Comparison of ENCODE assay signal across 23 mouse cellular contexts in the genomic region with DNA sequence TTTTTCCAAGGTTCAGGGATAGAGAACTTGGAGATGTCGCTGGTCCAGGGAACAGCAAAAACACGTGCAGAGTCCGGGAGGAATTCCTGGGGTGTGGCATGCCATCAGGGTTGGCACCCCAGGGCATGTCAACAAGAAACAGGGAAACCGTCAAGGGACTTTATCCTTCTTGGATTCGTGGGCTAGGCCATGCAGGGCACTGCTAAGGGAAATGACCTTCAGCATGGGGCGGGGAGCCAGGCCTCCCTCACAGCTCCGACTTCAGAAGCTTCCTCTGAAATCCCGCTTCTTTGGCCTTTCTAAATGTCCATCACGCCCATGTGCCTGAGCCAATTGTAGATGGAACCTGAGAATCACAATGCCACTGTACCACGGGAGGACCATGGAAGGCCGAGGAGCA.
A peak's percentile ranks its signal among the peaks of the same experiment; 100 is the strongest.
DNase-seq lines count a peak whose midpoint lies in the region; ATAC-seq and TF ChIP-seq lines count a peak whose summit lies in the region.
"Had no signal": no experiment of that assay in that cellular context is flagged by ENCODE, and none has a peak within 500 bp of the region (broad histone marks: within the 10 kb centered on the region; RNA-seq: fewer than 3 reads in every experiment).

No protein-coding gene starts in this region.

- H3K27me3 ChIP-seq in midbrain, embryonic 11.5 days (ENCODE audit: control insufficient read depth, insufficient read depth, low read length): no peaks in the 10 kb centered on the region
- no peaks in the 10 kb centered on the region; the same call in 1 of the 2 replicates for H3K27me3 ChIP-seq in midbrain, embryonic 10.5 days (ENCODE audit: low read depth, poor library complexity, severe bottlenecking)
- no peaks in the 10 kb centered on the region for H3K27me3 ChIP-seq in intestine, postnatal 0 days (replicated peaks; ENCODE audit: control insufficient read depth, insufficient read depth, low read length)
- H3K27me3 ChIP-seq in testis, adult 2 months (ENCODE audit: control insufficient read depth, insufficient read depth, low read length): no peaks in the 10 kb centered on the region
- H3K27me3 ChIP-seq: embryonic facial prominence, embryonic 12.5 days; embryonic facial prominence, embryonic 15.5 days; heart, embryonic 12.5 days; heart, embryonic 15.5 days had no signal

- peak; percentile 77 for DNase-seq in midbrain, embryonic 11.5 days (ENCODE audit: low spot score, missing footprints)
- no peak for DNase-seq in midbrain, embryonic 10.5 days (ENCODE audit: low spot score)
- DNase-seq in right cerebral cortex, postnatal 10 days (ENCODE audit: low spot score in 2 of 2): no peak
- no peak for DNase-seq in urinary bladder, postnatal 14 days (ENCODE audit: low spot score)
- DNase-seq: adrenal gland, postnatal 14 days; cerebellum, adult 11 months; cerebellum, postnatal 25 days; forebrain, postnatal 0 days; gastrocnemius, postnatal 25 days; heart, postnatal 10 days; heart, postnatal 36 days had no signal

- 85% methylated on average over 11 of the region's 11 CpGs for WGBS in midbrain, embryonic 11.5 days
- 90% methylated on average over 11 of the region's 11 CpGs for WGBS in midbrain, embryonic 10.5 days
- WGBS in intestine, postnatal 0 days: 49% methylated on average over 11 of the region's 11 CpGs

- no peak overlapping the region for H3K4me2 ChIP-seq in midbrain, embryonic 11.5 days
- H3K4me2 ChIP-seq in intestine, postnatal 0 days (replicated peaks; ENCODE audit: low read depth): no peak overlapping the region
- H3K4me2 ChIP-seq: embryonic facial prominence, embryonic 12.5 days; embryonic facial prominence, embryonic 15.5 days; heart, embryonic 12.5 days; heart, embryonic 15.5 days; hindbrain, embryonic 13.5 days had no signal

- H3K9me3 ChIP-seq in midbrain, embryonic 11.5 days (ENCODE audit: control insufficient read depth, low read length): no peaks in the 10 kb centered on the region
- no peaks in the 10 kb centered on the region for H3K9me3 ChIP-seq in midbrain, embryonic 10.5 days (replicated peaks)
- no peaks in the 10 kb centered on the region for H3K9me3 ChIP-seq in intestine, postnatal 0 days (ENCODE audit: control insufficient read depth)
- H3K9me3 ChIP-seq: embryonic facial prominence, embryonic 12.5 days; embryonic facial prominence, embryonic 15.5 days; heart, embryonic 12.5 days; heart, embryonic 15.5 days; hindbrain, embryonic 10.5 days; hindbrain, embryonic 13.5 days had no signal

- H3K4me1 ChIP-seq in midbrain, embryonic 11.5 days (ENCODE audit: control insufficient read depth, insufficient read depth, low read length): no peaks in the 10 kb centered on the region
- H3K4me1 ChIP-seq in midbrain, embryonic 10.5 days: no peaks in the 10 kb centered on the region
- no peaks in the 10 kb centered on the region; the same call in 1 of the 2 replicates for H3K4me1 ChIP-seq in intestine, postnatal 0 days (replicated peaks; ENCODE audit: control insufficient read depth, insufficient read depth, low read length)
- no peaks in the 10 kb centered on the region; the same call in 1 of the 2 replicates for H3K4me1 ChIP-seq in testis, adult 2 months (ENCODE audit: control insufficient read depth, insufficient read depth, low read length)
- H3K4me1 ChIP-seq: embryonic facial prominence, embryonic 12.5 days; embryonic facial prominence, embryonic 15.5 days; heart, embryonic 12.5 days; heart, embryonic 15.5 days; hindbrain, embryonic 10.5 days; hindbrain, embryonic 13.5 days had no signal

- no peak for TF ChIP-seq POLR2A in testis, adult 2 months (IDR thresholded peaks at IDR 0.05; ENCODE audit: control insufficient read depth, low read depth, low read length)

- no peak overlapping the region for H3K4me3 ChIP-seq in midbrain, embryonic 11.5 days (ENCODE audit: low read depth, low read length)
- no peak overlapping the region for H3K4me3 ChIP-seq in midbrain, embryonic 10.5 days
- no peak overlapping the region for H3K4me3 ChIP-seq in intestine, postnatal 0 days (ENCODE audit: low read depth, low read length)
- H3K4me3 ChIP-seq in testis, adult 2 months (ENCODE audit: control insufficient read depth, low read depth, low read length): no peak overlapping the region
- H3K4me3 ChIP-seq: embryonic facial prominence, embryonic 12.5 days; embryonic facial prominence, embryonic 15.5 days; heart, embryonic 12.5 days; heart, embryonic 15.5 days; hindbrain, embryonic 10.5 days; hindbrain, embryonic 13.5 days had no signal

- no peak for ATAC-seq in midbrain, embryonic 11.5 days (ENCODE audit: low FRiP score)
- ATAC-seq in intestine, postnatal 0 days: peak; percentile 54
- no peak for ATAC-seq in granulocyte monocyte progenitor cell, adult 5-6 weeks (replicated peaks; ENCODE audit: poor library complexity, severe bottlenecking)
- ATAC-seq: activated CD4-positive, CD25-positive, alpha-beta regulatory T cell, adult 4 months; forebrain, embryonic 14.5 days; forebrain, postnatal 0 days; hindbrain, embryonic 16.5 days had no signal

- H3K27ac ChIP-seq in midbrain, embryonic 11.5 days (ENCODE audit: low read depth, low read length): no peak overlapping the region
- H3K27ac ChIP-seq in midbrain, embryonic 10.5 days (replicated peaks): no peak overlapping the region
- H3K27ac ChIP-seq in intestine, postnatal 0 days (ENCODE audit: low read depth, low read length): no peak overlapping the region
- H3K27ac ChIP-seq in testis, adult 2 months (ENCODE audit: control insufficient read depth, insufficient read depth, low read depth, low read length): peak overlapping the region; percentile 48; the same call in 1 of the 2 replicates
- H3K27ac ChIP-seq: embryonic facial prominence, embryonic 12.5 days; embryonic facial prominence, embryonic 15.5 days; heart, embryonic 15.5 days; hindbrain, embryonic 10.5 days; hindbrain, embryonic 13.5 days had no signal

- no peak for TF ChIP-seq CTCF in intestine, postnatal 0 days (IDR thresholded peaks at IDR 0.05; ENCODE audit: low read depth)
- TF ChIP-seq CTCF in testis, adult 2 months (IDR thresholded peaks at IDR 0.05; ENCODE audit: control insufficient read depth, insufficient read depth, insufficient replicate concordance, low read depth, low read length): no peak

- no peaks in the 10 kb centered on the region for H3K36me3 ChIP-seq in midbrain, embryonic 11.5 days (ENCODE audit: control insufficient read depth, insufficient read depth, low read length)
- H3K36me3 ChIP-seq in midbrain, embryonic 10.5 days: no peaks in the 10 kb centered on the region
- no peaks in the 10 kb centered on the region for H3K36me3 ChIP-seq in intestine, postnatal 0 days (ENCODE audit: control insufficient read depth, insufficient read depth)
- no peaks in the 10 kb centered on the region for H3K36me3 ChIP-seq in testis, adult 2 months (ENCODE audit: control insufficient read depth, insufficient read depth, low read length)
- H3K36me3 ChIP-seq: embryonic facial prominence, embryonic 12.5 days; embryonic facial prominence, embryonic 15.5 days; heart, embryonic 12.5 days; heart, embryonic 15.5 days; hindbrain, embryonic 10.5 days; hindbrain, embryonic 13.5 days had no signal

- no peak overlapping the region for H3K9ac ChIP-seq in midbrain, embryonic 11.5 days (ENCODE audit: low read length)
- H3K9ac ChIP-seq in intestine, postnatal 0 days (ENCODE audit: low read depth, low read length): no peak overlapping the region
- H3K9ac ChIP-seq: embryonic facial prominence, embryonic 12.5 days; embryonic facial prominence, embryonic 15.5 days; forebrain, postnatal 0 days; heart, embryonic 12.5 days; heart, embryonic 15.5 days; hindbrain, embryonic 13.5 days had no signal
